Comparison of ENCODE assay signal across 9 mouse cellular contexts in genomic region chr16:91716927-91717349, GRCm38 (mm10). TPM values are rescaled to one million over a fixed set of nuclear protein-coding genes. Genes with fewer than 3 reads are reported as not detected.
A peak's percentile ranks its signal among the peaks of the same experiment; 100 is the strongest.
DNase-seq lines count a peak whose midpoint lies in the region; ATAC-seq lines count a peak whose summit lies in the region.
"Had no signal": no experiment of that assay in that cellular context is flagged by ENCODE, and none has a peak within 500 bp of the region (broad histone marks: within the 10 kb centered on the region; RNA-seq: fewer than 3 reads in every experiment).

No protein-coding gene starts in this region.

- H3K4me3 ChIP-seq in erythroblast, embryonic 14.5 days (replicated peaks): peak overlapping the region; percentile 49
- H3K4me3 ChIP-seq in megakaryocyte, embryonic 14.5 days (replicated peaks): peak overlapping the region; percentile 77
- H3K4me3 ChIP-seq in forebrain, embryonic 12.5 days (replicated peaks): no peak overlapping the region
- H3K4me3 ChIP-seq: midbrain, embryonic 13.5 days had no signal

- H3K9ac ChIP-seq in forebrain, embryonic 12.5 days: no peak overlapping the region
- H3K9ac ChIP-seq: midbrain, embryonic 13.5 days had no signal

- intact Hi-C loops in left cerebral cortex, postnatal 25 days (cut with DNase I): no loop called here

- no peaks in the 10 kb centered on the region for H3K27me3 ChIP-seq in erythroblast, embryonic 14.5 days (ENCODE audit: control insufficient read depth)
- H3K27me3 ChIP-seq in megakaryocyte, embryonic 14.5 days (replicated peaks): no peaks in the 10 kb centered on the region
- H3K27me3 ChIP-seq in forebrain, embryonic 12.5 days: no peaks in the 10 kb centered on the region
- H3K27me3 ChIP-seq: midbrain, embryonic 13.5 days had no signal

- H3K9me3 ChIP-seq in erythroblast, embryonic 14.5 days (ENCODE audit: control insufficient read depth, low read length): peaks cover 8% of the 10 kb centered on the region
- H3K9me3 ChIP-seq in megakaryocyte, embryonic 14.5 days: peaks cover 14% of the 10 kb centered on the region
- H3K9me3 ChIP-seq in forebrain, embryonic 12.5 days: no peaks in the 10 kb centered on the region
- H3K9me3 ChIP-seq: midbrain, embryonic 13.5 days had no signal

- no peak overlapping the region for H3K27ac ChIP-seq in forebrain, embryonic 12.5 days
- H3K27ac ChIP-seq: midbrain, embryonic 13.5 days had no signal

- no peak for ATAC-seq in forebrain, embryonic 12.5 days (ENCODE audit: low FRiP score)
- ATAC-seq: midbrain, embryonic 13.5 days had no signal

- peak; percentile 36 for DNase-seq in brain, adult 2 months (ENCODE audit: low read depth, low spot score)
- DNase-seq in heart, postnatal 4 days: peak; percentile 41
- DNase-seq in frontal cortex, postnatal 36 days (ENCODE audit: low spot score in 2 of 2): no peak
- no peak for DNase-seq in left cerebral cortex, postnatal 25 days (ENCODE audit: low spot score in 2 of 2)
- DNase-seq in retina, embryonic 14.5 days (ENCODE audit: low spot score): no peak

- H3K4me1 ChIP-seq in erythroblast, embryonic 14.5 days (ENCODE audit: control insufficient read depth): peaks cover 55% of the 10 kb centered on the region
- peaks cover 38% of the 10 kb centered on the region for H3K4me1 ChIP-seq in megakaryocyte, embryonic 14.5 days
- H3K4me1 ChIP-seq in forebrain, embryonic 12.5 days: no peaks in the 10 kb centered on the region
- H3K4me1 ChIP-seq: midbrain, embryonic 13.5 days had no signal

- WGBS in forebrain, embryonic 12.5 days: 90% methylated on average over 11 of the region's 11 CpGs

- H3K36me3 ChIP-seq in erythroblast, embryonic 14.5 days (ENCODE audit: control insufficient read depth): peaks cover 87% of the 10 kb centered on the region
- peaks cover 95% of the 10 kb centered on the region for H3K36me3 ChIP-seq in megakaryocyte, embryonic 14.5 days (replicated peaks; ENCODE audit: low read length)
- peaks cover 52% of the 10 kb centered on the region for H3K36me3 ChIP-seq in forebrain, embryonic 12.5 days (replicated peaks)

- no peak overlapping the region for H3K4me2 ChIP-seq in forebrain, embryonic 12.5 days
- H3K4me2 ChIP-seq: midbrain, embryonic 13.5 days had no signal

RNA-seq across cellular contexts. Expression of gene Cryzl1, which starts 11.8 kb away (rescaled TPM):
- 0.28 and 0.30 TPM in 2 replicates for polyA plus RNA-seq in erythroblast, embryonic 14.5 days (2012)
- total RNA-seq in heart, postnatal 4 days (2021): 10 to 100 TPM; 29.7 to 31.2 TPM
- polyA plus RNA-seq in megakaryocyte, embryonic 14.5 days (2012; ENCODE audit: insufficient read depth, low replicate concordance): 9.9 TPM in 1 of 2 replicates, not detected in the other
- polyA plus RNA-seq in forebrain, embryonic 12.5 days (2016; fragmentation: Nextera tagmentation; extraction: Ambion mirVana): 76.7 and 79.5 TPM in 2 replicates
- 100 to 1,000 TPM; 104 to 111 TPM for total RNA-seq in left cerebral cortex, postnatal 25 days (2021)

RNA-seq across cellular contexts. Expression of gene Itsn1, which starts 12.1 kb away (rescaled TPM):
- polyA plus RNA-seq in erythroblast, embryonic 14.5 days (2012): 31.5 and 32.6 TPM in 2 replicates
- 10 to 100 TPM; 37.9 to 50.7 TPM for total RNA-seq in heart, postnatal 4 days (2021)
- polyA plus RNA-seq in megakaryocyte, embryonic 14.5 days (2012; ENCODE audit: insufficient read depth, low replicate concordance): 24.6 and 49.2 TPM in 2 replicates
- polyA plus RNA-seq in forebrain, embryonic 12.5 days (2016; fragmentation: Nextera tagmentation; extraction: Ambion mirVana): 65.4 and 71.4 TPM in 2 replicates
- 100 to 1,000 TPM; 122 to 125 TPM for total RNA-seq in left cerebral cortex, postnatal 25 days (2021)

RNA-seq across cellular contexts. Expression of gene Donson, which starts 28.4 kb away (rescaled TPM):
- 6.7 and 6.9 TPM in 2 replicates for polyA plus RNA-seq in erythroblast, embryonic 14.5 days (2012)
- total RNA-seq in heart, postnatal 4 days (2021): 10 to 100 TPM; 15.5 to 15.7 TPM
- 4.6 and 11.1 TPM in 2 replicates for polyA plus RNA-seq in megakaryocyte, embryonic 14.5 days (2012; ENCODE audit: insufficient read depth, low replicate concordance)
- polyA plus RNA-seq in forebrain, embryonic 12.5 days (2016; fragmentation: Nextera tagmentation; extraction: Ambion mirVana): 34.0 and 36.6 TPM in 2 replicates
- total RNA-seq in left cerebral cortex, postnatal 25 days (2021): 10 to 100 TPM; 27.4 to 28.8 TPM

Comparison
In these comparisons a context has a peak if more than half of its experiments do, and no peak if none do; other contexts are left out.
1. DNase-seq: peak in brain, adult 2 months (single experiment) and heart, postnatal 4 days (single experiment); none in frontal cortex, postnatal 36 days (0 of 2), left cerebral cortex, postnatal 25 days (0 of 2) and retina, embryonic 14.5 days (single experiment).